Mouse (Mus musculus): Measurements from ENCODE around the gene Rnaseh2c. TPM values are rescaled to one million over a fixed set of nuclear protein-coding genes. Genes with fewer than 3 reads are reported as not detected.
A peak's percentile ranks its signal among the peaks of the same experiment; 100 is the strongest.

Gene Rnaseh2c
- polyA plus RNA-seq, 1 experiment from 2014 or later: 148 TPM

DNA sequence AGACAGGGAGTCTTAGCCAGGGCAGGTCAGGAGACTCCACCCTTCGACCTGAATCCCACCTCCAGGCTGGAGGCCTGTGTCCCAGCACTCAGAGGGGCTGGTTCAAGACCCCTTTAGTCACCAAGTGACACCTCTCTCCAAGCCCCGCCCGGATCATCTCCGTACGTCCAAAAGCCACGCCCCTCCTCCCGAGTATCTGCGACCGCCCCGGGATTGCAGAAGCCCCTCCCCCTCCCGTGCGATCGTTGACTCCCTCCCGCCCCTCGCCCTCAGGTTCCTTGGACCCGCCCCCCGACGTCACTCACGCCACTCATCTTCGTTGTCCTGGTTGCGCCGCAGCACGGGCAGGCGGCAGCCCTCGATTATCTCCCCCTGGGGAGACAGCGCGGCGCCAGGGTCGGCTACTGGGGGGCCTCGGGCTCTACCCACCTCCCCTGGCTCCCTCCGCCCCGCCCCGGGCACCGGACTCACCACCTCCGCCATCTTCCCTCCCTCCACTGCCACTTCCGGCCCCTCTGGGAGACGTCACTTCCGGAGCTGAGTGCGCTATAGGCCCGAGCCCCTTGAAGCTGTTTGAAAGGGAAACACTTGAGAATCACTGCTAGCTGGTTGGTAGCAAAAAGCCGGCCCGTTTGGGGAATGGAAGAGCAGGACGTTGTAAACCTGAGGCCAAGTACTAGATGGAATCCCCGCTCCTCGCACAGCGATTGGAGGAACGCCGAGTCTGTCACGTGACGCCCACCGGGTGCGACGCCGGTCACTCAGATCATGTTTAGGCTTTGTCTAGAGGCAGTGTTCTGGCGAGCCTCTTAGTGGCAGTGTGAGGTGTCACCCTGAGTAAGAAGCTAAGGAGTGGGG is 8.1 kb downstream of the Rnaseh2c start, which contains the start of gene Kat5:
Gene Kat5, minus strand, starts transcription at position 691 of the 858 bp plus-strand sequence.
- DNase-seq (ENCODE audit: low spot score) (peak; percentile 96), ATAC-seq (ENCODE audit: low FRiP score) (peak; percentile 95)
- Histone ChIP-seq H3K27ac (ENCODE audit: low read depth, low read length) (peak within 1 kb of the TSS; percentile 98), H3K27me3 (ENCODE audit: control insufficient read depth, insufficient read depth, low read length) (no peaks in the 10 kb centered on the region), H3K4me2 (replicated peaks; ENCODE audit: low read depth, low read length) (peak within 1 kb of the TSS; percentile 66), H3K4me3 (ENCODE audit: low read depth, low read length) (peak within 1 kb of the TSS; percentile 71), H3K4me1 (replicated peaks; ENCODE audit: control insufficient read depth, insufficient read depth, low read length) (peaks cover 4% of the 10 kb centered on the region; the same call in 1 of the 2 replicates), H3K36me3 (ENCODE audit: control insufficient read depth, insufficient read depth, low read length) (peaks cover 2% of the 10 kb centered on the region; the same call in 1 of the 2 replicates), H3K9me3 (ENCODE audit: control insufficient read depth, low read length) (no peaks in the 10 kb centered on the region), H3K9ac (ENCODE audit: low read depth, low read length) (peak within 1 kb of the TSS; percentile 91)
- WGBS: under 1% methylated on average over 47 of the region's 55 CpGs

DNA sequence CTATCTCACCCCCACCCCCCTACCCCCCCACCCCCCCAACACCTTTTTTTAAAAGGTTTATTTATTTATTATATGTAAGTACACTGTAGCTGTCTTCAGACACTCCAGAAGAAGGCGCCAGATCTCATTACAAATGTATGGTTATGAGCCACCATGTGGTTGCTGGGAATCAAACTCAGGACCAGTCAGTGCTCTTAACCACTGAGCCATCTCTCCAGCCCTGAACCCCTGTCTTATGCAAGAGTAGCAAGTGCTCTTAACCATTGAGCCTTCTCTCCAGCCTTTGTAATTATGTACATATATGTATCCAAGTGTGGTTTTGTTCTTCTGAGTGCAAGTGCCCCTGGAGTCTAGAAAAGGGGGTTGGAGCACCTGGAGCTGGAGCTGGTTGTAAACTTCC is 10.3 kb downstream of the Rnaseh2c start:
- no peaks in the 10 kb centered on the region for H3K9me3 ChIP-seq (ENCODE audit: control insufficient read depth, low read length)
- WGBS: 79% methylated on average over 1 of the region's 1 CpGs
- H3K27me3 ChIP-seq (ENCODE audit: control insufficient read depth, insufficient read depth, low read length): 0 out of 2 replicates have a peak, but pooled peaks cover 2% of the 10 kb centered on the region
- no peak overlapping the region for H3K4me3 ChIP-seq (ENCODE audit: low read depth, low read length)
- no peak for DNase-seq (ENCODE audit: low spot score)
- no peak overlapping the region for H3K9ac ChIP-seq (ENCODE audit: low read depth, low read length)
- H3K27ac ChIP-seq (ENCODE audit: low read depth, low read length): no peak overlapping the region
- H3K4me1 ChIP-seq (replicated peaks; ENCODE audit: control insufficient read depth, insufficient read depth, low read length): peaks cover 4% of the 10 kb centered on the region; the same call in 1 of the 2 replicates
- no peak for ATAC-seq (ENCODE audit: low FRiP score)
- no peak overlapping the region for H3K4me2 ChIP-seq (replicated peaks; ENCODE audit: low read depth, low read length)
- no peaks in the 10 kb centered on the region for H3K36me3 ChIP-seq (ENCODE audit: control insufficient read depth, insufficient read depth, low read length)

DNA sequence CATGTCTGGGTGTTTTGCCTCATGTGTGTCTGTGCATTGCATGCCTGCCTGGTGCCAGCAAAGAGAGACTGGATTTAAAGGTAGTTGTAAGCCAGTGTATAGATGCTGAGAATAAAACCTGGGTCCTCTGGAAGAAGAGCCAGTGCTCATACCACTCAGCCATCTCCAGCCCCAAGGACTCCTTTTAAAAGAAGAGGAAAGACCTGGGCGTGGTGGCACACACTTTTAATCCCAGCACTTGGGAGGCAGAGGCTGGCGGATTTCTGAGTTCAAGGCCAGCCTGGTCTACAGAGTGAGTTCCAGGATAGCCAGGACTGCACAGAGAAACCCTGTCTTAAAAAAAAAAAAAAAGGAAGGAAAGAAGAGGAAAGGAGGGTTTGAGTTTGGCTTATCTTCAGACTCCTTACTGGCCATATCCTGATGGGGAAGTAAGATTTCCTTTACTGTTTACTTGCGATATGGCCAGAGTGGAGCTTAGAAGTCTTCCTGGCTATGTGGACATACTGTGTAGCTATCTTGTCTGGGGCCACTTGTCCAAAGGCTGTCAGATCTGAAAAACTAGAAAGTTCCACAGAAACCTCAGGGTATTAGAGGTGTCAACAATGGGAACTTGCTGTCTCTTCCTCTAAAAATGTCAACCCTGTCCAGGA is 11.2 kb downstream of the Rnaseh2c start:
- Histone ChIP-seq H3K27ac (ENCODE audit: low read depth, low read length) (no peak overlapping the region), H3K27me3 (ENCODE audit: control insufficient read depth, insufficient read depth, low read length) (0 out of 2 replicates have a peak, but pooled peaks cover 2% of the 10 kb centered on the region), H3K9ac (ENCODE audit: low read depth, low read length) (no peak overlapping the region), H3K4me2 (replicated peaks; ENCODE audit: low read depth, low read length) (no peak overlapping the region), H3K36me3 (ENCODE audit: control insufficient read depth, insufficient read depth, low read length) (no peaks in the 10 kb centered on the region), H3K4me1 (replicated peaks; ENCODE audit: control insufficient read depth, insufficient read depth, low read length) (peaks cover 4% of the 10 kb centered on the region; the same call in 1 of the 2 replicates), H3K9me3 (ENCODE audit: control insufficient read depth, low read length) (no peaks in the 10 kb centered on the region), H3K4me3 (ENCODE audit: low read depth, low read length) (no peak overlapping the region)
- 73% methylated on average over 3 of the region's 3 CpGs for WGBS
- no peak for ATAC-seq (ENCODE audit: low FRiP score)
- DNase-seq (ENCODE audit: low spot score): no peak

DNA sequence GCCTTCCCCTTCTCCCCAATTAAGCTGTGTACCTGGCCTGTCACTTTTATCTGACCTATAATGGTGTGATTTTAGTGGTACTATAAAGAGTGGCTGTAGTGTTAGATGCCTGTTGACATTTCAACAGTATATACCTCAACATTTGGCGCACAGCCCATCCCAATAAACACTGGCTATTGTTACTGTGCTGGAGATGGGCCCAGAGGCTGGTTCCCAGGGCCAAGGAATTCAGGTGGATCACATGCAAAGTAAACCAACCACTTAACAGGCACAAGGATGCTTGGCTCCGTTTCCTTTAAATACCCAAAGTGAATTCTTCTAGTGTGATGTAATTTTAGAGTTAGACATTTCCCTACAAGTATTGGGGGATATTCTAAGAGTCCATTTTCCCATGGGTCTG is 13.3 kb downstream of the Rnaseh2c start:
- Histone ChIP-seq H3K27ac (ENCODE audit: low read depth, low read length) (no peak overlapping the region), H3K36me3 (ENCODE audit: control insufficient read depth, insufficient read depth, low read length) (no peaks in the 10 kb centered on the region), H3K27me3 (ENCODE audit: control insufficient read depth, insufficient read depth, low read length) (0 out of 2 replicates have a peak, but pooled peaks cover 2% of the 10 kb centered on the region), H3K4me2 (replicated peaks; ENCODE audit: low read depth, low read length) (no peak overlapping the region), H3K9ac (ENCODE audit: low read depth, low read length) (no peak overlapping the region), H3K9me3 (ENCODE audit: control insufficient read depth, low read length) (no peaks in the 10 kb centered on the region), H3K4me1 (replicated peaks; ENCODE audit: control insufficient read depth, insufficient read depth, low read length) (peaks cover 4% of the 10 kb centered on the region; the same call in 1 of the 2 replicates), H3K4me3 (ENCODE audit: low read depth, low read length) (no peak overlapping the region)
- DNase-seq (ENCODE audit: low spot score) (no peak), ATAC-seq (ENCODE audit: low FRiP score) (no peak)
- WGBS: 83% methylated on average over 2 of the region's 2 CpGs

DNA sequence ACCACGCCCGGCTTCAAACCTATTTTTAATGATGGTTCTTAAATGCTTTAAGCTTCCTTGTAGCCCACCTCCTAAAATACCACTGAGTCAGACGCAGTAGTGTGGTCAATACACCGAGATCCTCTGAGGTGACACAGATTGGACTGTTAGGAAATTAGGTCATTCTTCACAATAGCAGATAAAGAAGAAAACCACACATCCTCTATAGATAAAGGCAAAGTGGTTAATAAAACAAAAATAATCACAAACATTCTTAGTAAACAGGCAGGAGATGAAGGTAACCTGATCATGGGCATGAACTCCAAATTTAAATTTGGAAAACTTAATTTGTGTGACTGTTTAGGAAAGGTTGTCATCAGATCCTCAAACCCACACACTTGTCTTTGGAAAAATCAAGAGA is 18.3 kb downstream of the Rnaseh2c start:
- DNase-seq (ENCODE audit: low spot score) (no peak), ATAC-seq (ENCODE audit: low FRiP score) (no peak)
- H3K9me3 ChIP-seq (ENCODE audit: control insufficient read depth, low read length): no peaks in the 10 kb centered on the region
- no peak overlapping the region for H3K27ac ChIP-seq (ENCODE audit: low read depth, low read length)
- H3K9ac ChIP-seq (ENCODE audit: low read depth, low read length): no peak overlapping the region
- H3K4me2 ChIP-seq (replicated peaks; ENCODE audit: low read depth, low read length): no peak overlapping the region
- no peaks in the 10 kb centered on the region for H3K36me3 ChIP-seq (ENCODE audit: control insufficient read depth, insufficient read depth, low read length)
- 89% methylated on average over 4 of the region's 4 CpGs for WGBS
- H3K4me1 ChIP-seq (replicated peaks; ENCODE audit: control insufficient read depth, insufficient read depth, low read length): no peaks in the 10 kb centered on the region
- H3K4me3 ChIP-seq (ENCODE audit: low read depth, low read length): no peak overlapping the region
- H3K27me3 ChIP-seq (ENCODE audit: control insufficient read depth, insufficient read depth, low read length): 0 out of 2 replicates have a peak, but pooled peaks cover 2% of the 10 kb centered on the region

DNA sequence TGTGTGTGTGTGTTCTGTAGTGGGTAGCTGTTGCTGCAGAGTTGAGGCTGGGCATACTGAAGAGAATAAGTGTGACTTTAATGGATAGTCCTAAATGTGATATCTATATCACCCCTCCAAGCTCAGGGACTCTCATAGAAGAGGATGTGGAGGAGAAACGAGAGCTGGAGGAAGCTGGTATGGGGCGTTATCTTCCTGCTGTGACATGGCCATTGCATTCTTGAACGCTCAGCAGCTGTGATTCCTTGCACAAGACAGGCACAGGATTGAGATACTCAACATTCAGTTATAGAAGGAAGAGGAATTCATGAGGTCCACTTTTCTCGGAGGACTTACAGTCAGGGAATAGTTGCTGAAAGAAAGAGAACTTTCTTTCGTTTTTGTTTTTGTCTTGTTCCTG is 20.2 kb downstream of the Rnaseh2c start:
- no peak overlapping the region for H3K9ac ChIP-seq (ENCODE audit: low read depth, low read length)
- no peak for ATAC-seq (ENCODE audit: low FRiP score)
- H3K4me2 ChIP-seq (replicated peaks; ENCODE audit: low read depth, low read length): no peak overlapping the region
- H3K4me3 ChIP-seq (ENCODE audit: low read depth, low read length): no peak overlapping the region
- no peaks in the 10 kb centered on the region for H3K36me3 ChIP-seq (ENCODE audit: control insufficient read depth, insufficient read depth, low read length)
- WGBS: 85% methylated on average over 5 of the region's 5 CpGs
- no peak for DNase-seq (ENCODE audit: low spot score)
- no peaks in the 10 kb centered on the region for H3K9me3 ChIP-seq (ENCODE audit: control insufficient read depth, low read length)
- H3K27ac ChIP-seq (ENCODE audit: low read depth, low read length): no peak overlapping the region
- H3K4me1 ChIP-seq (replicated peaks; ENCODE audit: control insufficient read depth, insufficient read depth, low read length): no peaks in the 10 kb centered on the region
- H3K27me3 ChIP-seq (ENCODE audit: control insufficient read depth, insufficient read depth, low read length): no peaks in the 10 kb centered on the region

DNA sequence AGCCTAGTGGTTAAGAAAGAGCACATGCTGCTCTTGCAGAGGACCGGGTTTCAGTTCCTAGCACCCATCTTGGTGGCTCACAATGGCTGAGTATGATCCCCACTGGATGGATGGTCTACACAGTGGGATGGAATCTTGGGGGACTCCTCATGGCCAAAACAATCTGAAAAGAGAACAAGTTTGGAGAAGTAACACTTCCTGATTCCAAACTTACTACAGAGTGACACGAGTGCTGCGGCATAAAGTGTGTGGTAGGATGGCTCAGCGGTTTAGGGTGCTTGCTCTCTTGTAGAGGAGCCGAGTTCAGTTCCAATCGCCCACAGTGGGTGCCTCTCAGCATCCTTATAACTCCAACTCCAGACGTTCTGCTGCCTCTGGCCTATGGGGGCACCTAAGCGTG is 23.6 kb downstream of the Rnaseh2c start:
- DNase-seq (ENCODE audit: low spot score) (no peak), ATAC-seq (ENCODE audit: low FRiP score) (no peak)
- H3K9me3 ChIP-seq (ENCODE audit: control insufficient read depth, low read length): no peaks in the 10 kb centered on the region
- H3K9ac ChIP-seq (ENCODE audit: low read depth, low read length): no peak overlapping the region
- WGBS: 85% methylated on average over 8 of the region's 8 CpGs
- no peaks in the 10 kb centered on the region for H3K4me1 ChIP-seq (replicated peaks; ENCODE audit: control insufficient read depth, insufficient read depth, low read length)
- H3K4me3 ChIP-seq (ENCODE audit: low read depth, low read length): no peak overlapping the region
- H3K27me3 ChIP-seq (ENCODE audit: control insufficient read depth, insufficient read depth, low read length): no peaks in the 10 kb centered on the region
- no peak overlapping the region for H3K27ac ChIP-seq (ENCODE audit: low read depth, low read length)
- H3K4me2 ChIP-seq (replicated peaks; ENCODE audit: low read depth, low read length): no peak overlapping the region
- H3K36me3 ChIP-seq (ENCODE audit: control insufficient read depth, insufficient read depth, low read length): no peaks in the 10 kb centered on the region

DNA sequence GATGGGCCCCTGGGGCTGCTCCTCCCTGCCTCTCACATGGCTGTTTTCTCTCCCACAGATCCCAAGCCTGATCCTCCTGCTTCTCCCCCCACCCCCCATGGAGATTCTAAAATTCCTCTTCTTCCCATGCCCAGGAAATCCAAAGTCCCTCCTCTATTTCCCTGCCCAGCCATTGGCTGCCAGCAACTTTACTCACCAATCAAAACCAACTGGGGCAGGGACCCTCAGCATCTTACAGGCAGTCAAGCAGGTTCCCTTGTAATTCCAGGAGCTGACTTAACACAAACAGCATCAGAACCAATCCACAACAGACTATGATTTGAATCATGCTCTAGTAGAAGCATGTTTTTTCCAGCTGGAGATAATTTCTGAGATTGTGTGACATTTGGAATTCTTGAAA is 28.2 kb downstream of the Rnaseh2c start:
- Histone ChIP-seq H3K4me2 (replicated peaks; ENCODE audit: low read depth, low read length) (no peak overlapping the region), H3K9me3 (ENCODE audit: control insufficient read depth, low read length) (no peaks in the 10 kb centered on the region), H3K36me3 (ENCODE audit: control insufficient read depth, insufficient read depth, low read length) (no peaks in the 10 kb centered on the region), H3K4me3 (ENCODE audit: low read depth, low read length) (no peak overlapping the region), H3K27me3 (ENCODE audit: control insufficient read depth, insufficient read depth, low read length) (no peaks in the 10 kb centered on the region), H3K9ac (ENCODE audit: low read depth, low read length) (no peak overlapping the region), H3K4me1 (replicated peaks; ENCODE audit: control insufficient read depth, insufficient read depth, low read length) (no peaks in the 10 kb centered on the region), H3K27ac (ENCODE audit: low read depth, low read length) (no peak overlapping the region)
- ATAC-seq (ENCODE audit: low FRiP score): no peak
- DNase-seq (ENCODE audit: low spot score): no peak
